Comparison of ENCODE assay signal across 17 mouse cellular contexts in the genomic region with DNA sequence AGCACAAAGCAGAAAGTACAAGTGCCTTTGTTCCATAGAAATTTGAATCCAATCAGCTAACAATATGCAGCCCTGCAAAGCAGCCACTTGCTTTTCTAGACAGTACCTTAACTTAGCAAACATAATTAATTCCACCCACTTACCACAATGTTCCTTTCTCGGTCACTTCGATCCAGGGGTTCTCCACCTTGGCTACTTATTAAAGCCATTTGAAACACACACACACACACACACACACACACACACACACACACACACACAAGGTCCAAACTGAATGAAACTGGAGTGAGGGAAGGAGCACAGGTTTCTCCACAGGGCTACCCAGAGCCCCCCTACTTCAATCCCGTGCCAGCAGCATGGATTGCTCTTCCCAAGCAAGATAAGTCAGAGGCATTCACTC.
DNase-seq lines count a peak whose midpoint lies in the region; ATAC-seq lines count a peak whose summit lies in the region.
"Had no signal": no experiment of that assay in that cellular context is flagged by ENCODE, and none has a peak within 500 bp of the region (broad histone marks: within the 10 kb centered on the region; RNA-seq: fewer than 3 reads in every experiment).

No protein-coding gene starts in this region.

- no peaks in the 10 kb centered on the region for H3K4me1 ChIP-seq in midbrain, embryonic 11.5 days (ENCODE audit: control insufficient read depth, insufficient read depth, low read length)
- H3K4me1 ChIP-seq in midbrain, embryonic 10.5 days = no peaks in the 10 kb centered on the region
- H3K4me1 ChIP-seq: embryonic facial prominence, embryonic 10.5 days; forebrain, embryonic 10.5 days; heart, embryonic 12.5 days; hindbrain, embryonic 15.5 days had no signal

- ATAC-seq in midbrain, embryonic 11.5 days (ENCODE audit: low FRiP score) = no peak
- ATAC-seq: forebrain, embryonic 14.5 days had no signal

- no peak overlapping the region for H3K4me3 ChIP-seq in midbrain, embryonic 11.5 days (ENCODE audit: low read depth, low read length)
- H3K4me3 ChIP-seq in midbrain, embryonic 10.5 days = no peak overlapping the region
- H3K4me3 ChIP-seq: embryonic facial prominence, embryonic 10.5 days; erythroblast, embryonic 14.5 days; forebrain, embryonic 10.5 days; heart, embryonic 12.5 days; hindbrain, embryonic 15.5 days had no signal

- H3K27me3 ChIP-seq in midbrain, embryonic 11.5 days (ENCODE audit: control insufficient read depth, insufficient read depth, low read length) = no peaks in the 10 kb centered on the region
- H3K27me3 ChIP-seq in midbrain, embryonic 10.5 days (ENCODE audit: low read depth, poor library complexity, severe bottlenecking) = no peaks in the 10 kb centered on the region
- H3K27me3 ChIP-seq: heart, embryonic 12.5 days; hindbrain, embryonic 15.5 days had no signal

- no peak overlapping the region for H3K9ac ChIP-seq in midbrain, embryonic 11.5 days (ENCODE audit: low read length)
- H3K9ac ChIP-seq: heart, embryonic 12.5 days; hindbrain, embryonic 15.5 days had no signal

- no peak overlapping the region for H3K27ac ChIP-seq in midbrain, embryonic 11.5 days (ENCODE audit: low read depth, low read length)
- H3K27ac ChIP-seq in midbrain, embryonic 10.5 days (replicated peaks) = no peak overlapping the region
- H3K27ac ChIP-seq: embryonic facial prominence, embryonic 10.5 days; forebrain, embryonic 10.5 days; hindbrain, embryonic 15.5 days had no signal

- no peak overlapping the region for H3K4me2 ChIP-seq in midbrain, embryonic 11.5 days
- H3K4me2 ChIP-seq: heart, embryonic 12.5 days; hindbrain, embryonic 15.5 days had no signal

- no peaks in the 10 kb centered on the region for H3K36me3 ChIP-seq in midbrain, embryonic 11.5 days (ENCODE audit: control insufficient read depth, insufficient read depth, low read length)
- no peaks in the 10 kb centered on the region for H3K36me3 ChIP-seq in midbrain, embryonic 10.5 days
- H3K36me3 ChIP-seq: forebrain, embryonic 10.5 days; heart, embryonic 12.5 days; hindbrain, embryonic 15.5 days had no signal

- H3K9me3 ChIP-seq in midbrain, embryonic 11.5 days (ENCODE audit: control insufficient read depth, low read length) = no peaks in the 10 kb centered on the region
- peaks cover 19% of the 10 kb centered on the region for H3K9me3 ChIP-seq in midbrain, embryonic 10.5 days (replicated peaks)
- H3K9me3 ChIP-seq: hindbrain, embryonic 15.5 days had no signal

- 78% methylated on average over 3 of the region's 3 CpGs for WGBS in midbrain, embryonic 11.5 days
- 93% methylated on average over 3 of the region's 3 CpGs for WGBS in midbrain, embryonic 10.5 days

- peak; percentile 34 for DNase-seq in kidney, adult 18-20 months
- no peak for DNase-seq in kidney, postnatal 10 days
- DNase-seq in midbrain, embryonic 11.5 days (ENCODE audit: low spot score, missing footprints) = peak; percentile 26
- no peak for DNase-seq in midbrain, embryonic 10.5 days (ENCODE audit: low spot score)
- peak; percentile 47 for DNase-seq in kidney, postnatal 14 days
- no peak for DNase-seq in adrenal gland, postnatal 14 days
- DNase-seq in cerebellum, adult 11-12 months = no peak
- DNase-seq: adrenal gland, adult 8-10 months; cerebellum, adult 2 months; cerebellum, postnatal 10 days; gastrocnemius, postnatal 14 days had no signal

Comparison
In these comparisons a context has a peak if more than half of its experiments do, and no peak if none do; other contexts are left out.
1. DNase-seq: peak in kidney, adult 18-20 months (single experiment), midbrain, embryonic 11.5 days (single experiment) and kidney, postnatal 14 days (single experiment); none in kidney, postnatal 10 days (single experiment), midbrain, embryonic 10.5 days (single experiment), adrenal gland, postnatal 14 days (single experiment) and cerebellum, adult 11-12 months (single experiment).